Comparison of ENCODE assay signal across 11 mouse cellular contexts in genomic region chr1:179913471-179913870, GRCm38 (mm10). TPM values are rescaled to one million over a fixed set of nuclear protein-coding genes. Genes with fewer than 3 reads are reported as not detected.
DNase-seq lines count a peak whose midpoint lies in the region; ATAC-seq and TF ChIP-seq lines count a peak whose summit lies in the region.
"Had no signal": no experiment of that assay in that cellular context is flagged by ENCODE, and none has a peak within 500 bp of the region (broad histone marks: within the 10 kb centered on the region; RNA-seq: fewer than 3 reads in every experiment).

No protein-coding gene starts in this region.

- H3K9me3 ChIP-seq in intestine, postnatal 0 days (ENCODE audit: control insufficient read depth), result no peaks in the 10 kb centered on the region
- H3K9me3 ChIP-seq: liver, embryonic 15.5 days; neural tube, embryonic 13.5 days had no signal

- 53% methylated on average over 4 of the region's 4 CpGs for WGBS in intestine, postnatal 0 days

- no peak overlapping the region for H3K27ac ChIP-seq in intestine, postnatal 0 days (ENCODE audit: low read depth, low read length)
- H3K27ac ChIP-seq: liver, embryonic 15.5 days; neural tube, embryonic 13.5 days had no signal

- no peaks in the 10 kb centered on the region for H3K4me1 ChIP-seq in intestine, postnatal 0 days (replicated peaks; ENCODE audit: control insufficient read depth, insufficient read depth, low read length)
- H3K4me1 ChIP-seq: liver, embryonic 15.5 days; neural tube, embryonic 13.5 days had no signal

- H3K36me3 ChIP-seq in intestine, postnatal 0 days (ENCODE audit: control insufficient read depth, insufficient read depth), result no peaks in the 10 kb centered on the region
- H3K36me3 ChIP-seq: liver, embryonic 15.5 days; neural tube, embryonic 13.5 days had no signal

- no peak for ATAC-seq in CD4-positive, CD25-positive, alpha-beta regulatory T cell, adult 4 months
- peak; percentile 59; the same call in 1 of the 2 replicates for ATAC-seq in intestine, postnatal 0 days
- no peak for ATAC-seq in granulocyte monocyte progenitor cell, adult 5-6 weeks (replicated peaks; ENCODE audit: poor library complexity, severe bottlenecking)

- no peak overlapping the region for H3K9ac ChIP-seq in intestine, postnatal 0 days (ENCODE audit: low read depth, low read length)
- H3K9ac ChIP-seq: liver, embryonic 15.5 days; neural tube, embryonic 13.5 days had no signal

- H3K4me2 ChIP-seq in intestine, postnatal 0 days (replicated peaks; ENCODE audit: low read depth), result no peak overlapping the region
- H3K4me2 ChIP-seq: liver, embryonic 15.5 days; neural tube, embryonic 13.5 days had no signal

- no peak overlapping the region for H3K4me3 ChIP-seq in intestine, postnatal 0 days (ENCODE audit: low read depth, low read length)
- H3K4me3 ChIP-seq: liver, embryonic 15.5 days; neural tube, embryonic 13.5 days had no signal

- peak; percentile 8 for DNase-seq in CD4-positive, CD25-positive, alpha-beta regulatory T cell, adult 2 months (ENCODE audit: low read depth, low spot score)
- peak; percentile 43 for DNase-seq in testis, postnatal 10 days (ENCODE audit: low spot score)
- DNase-seq in testis, postnatal 14 days (ENCODE audit: low spot score), result no peak
- DNase-seq in urinary bladder, postnatal 25 days (ENCODE audit: low spot score), result peak; percentile 79
- no peak for DNase-seq in cerebellum, adult 9-10 months
- DNase-seq: layer of hippocampus, adult 9-11 months had no signal

- TF ChIP-seq CTCF in intestine, postnatal 0 days (IDR thresholded peaks at IDR 0.05; ENCODE audit: low read depth), result no peak

- no peaks in the 10 kb centered on the region for H3K27me3 ChIP-seq in intestine, postnatal 0 days (replicated peaks; ENCODE audit: control insufficient read depth, insufficient read depth, low read length)
- H3K27me3 ChIP-seq: liver, embryonic 15.5 days; neural tube, embryonic 13.5 days had no signal

RNA-seq across cellular contexts. Expression of gene Cdc42bpa, which starts 46.8 kb away (rescaled TPM):
- polyA plus RNA-seq in CD4-positive, CD25-positive, alpha-beta regulatory T cell, adult 4 months (2017; shearing (Covaris generic)), result under 1 TPM; 0.36 to 0.43 TPM
- polyA plus RNA-seq in intestine, postnatal 0 days (2015; fragmentation: Nextera tagmentation; extraction: Ambion mirVana), result 9.2 and 10.9 TPM in 2 replicates
- total RNA-seq in granulocyte monocyte progenitor cell, adult 5-6 weeks (2014; fragmentation: Nextera tagmentation), result 6.7 and 9.3 TPM in 2 replicates
- total RNA-seq in granulocyte monocyte progenitor cell, adult 5-6 weeks (2017), result 3.7 and 5.5 TPM in 2 replicates

Comparison
In these comparisons a context has a peak if more than half of its experiments do, and no peak if none do; other contexts are left out.
1. DNase-seq: peak in CD4-positive, CD25-positive, alpha-beta regulatory T cell, adult 2 months (single experiment), testis, postnatal 10 days (single experiment) and urinary bladder, postnatal 25 days (single experiment); none in testis, postnatal 14 days (single experiment) and cerebellum, adult 9-10 months (single experiment).